In genomic region chr2:58324118-58324901, GRCm38 (mm10) we compare ENCODE assay signal across 8 mouse cellular contexts. TPM values are rescaled to one million over a fixed set of nuclear protein-coding genes. Genes with fewer than 3 reads are reported as not detected.
DNase-seq lines count a peak whose midpoint lies in the region; ATAC-seq lines count a peak whose summit lies in the region.

No protein-coding gene starts in this region.

- ATAC-seq in CD4-positive, CD25-positive, alpha-beta regulatory T cell, adult 4 months, result peak; percentile 75
- ATAC-seq in hematopoietic stem cell, adult 5-6 weeks (replicated peaks in 1 of 2; ENCODE audit: insufficient read depth in 1 of 2, low FRiP score in 2 of 2, low TSS enrichment in 1 of 2, low read depth in 1 of 2, poor library complexity in 2 of 2, severe bottlenecking in 2 of 2), result peak; percentile 98 to 99
- ATAC-seq in erythroid progenitor cell, adult 5-6 weeks (replicated peaks; ENCODE audit: low FRiP score, poor library complexity, severe bottlenecking), result no peak

- DNase-seq in adrenal gland, adult 2 months, result peak; percentile 26
- DNase-seq in embryo, embryonic 11.5 days (ENCODE audit: low read depth, low spot score), result peak; percentile 39
- peak; percentile 54 for DNase-seq in left cerebral cortex, adult 11 months (ENCODE audit: low spot score)
- DNase-seq in lung, postnatal 10 days, result peak; percentile 19
- peak; percentile 2 for DNase-seq in ovary, postnatal 14 days (ENCODE audit: low spot score)

RNA-seq across cellular contexts. Expression of gene Acvr1c, which starts 33.4 kb away (rescaled TPM):
- 1 to 10 TPM in 1 of 2 experiments, under 1 TPM in 1; 0.53 to 1.5 TPM for polyA plus RNA-seq in CD4-positive, CD25-positive, alpha-beta regulatory T cell, adult 4 months (2017; shearing (Covaris generic))
- 10 to 100 TPM; 16.6 to 33.5 TPM for total RNA-seq in adrenal gland, adult 2 months (2021)
- 1.3 and 2.5 TPM in 2 replicates for polyA plus RNA-seq in adrenal gland, adult 2 months (2012; rRNA removed)
- total RNA-seq in hematopoietic stem cell, adult 5-6 weeks (2017), result not detected in 2 replicates
- total RNA-seq in erythroid progenitor cell, adult 5-6 weeks (2015; ENCODE audit: low replicate concordance), result not detected in 2 replicates
- total RNA-seq in erythroid progenitor cell, adult 5-6 weeks (2017; ENCODE audit: low replicate concordance), result not detected in 2 replicates

Comparison
In these comparisons a context has a peak if more than half of its experiments do, and no peak if none do; other contexts are left out.
1. DNase-seq: peak in every context shown above with its lines; median percentile 54 in left cerebral cortex, adult 11 months; 39 in embryo, embryonic 11.5 days; 26 in adrenal gland, adult 2 months; 19 in lung, postnatal 10 days; 2 in ovary, postnatal 14 days.
2. RNA of gene Acvr1c, which starts 33.4 kb away (total RNA-seq): 16.6 to 33.5 TPM in adrenal gland, adult 2 months; not detected in hematopoietic stem cell, adult 5-6 weeks and not detected in erythroid progenitor cell, adult 5-6 weeks; every median in the first group is over 10 times any median in the second.